Mouse (Mus musculus) embryonic fibroblast, embryonic 13.5 days (primary cell): ENCODE results near the gene Snupn. TPM values are rescaled to one million over a fixed set of nuclear protein-coding genes. Genes with fewer than 3 reads are reported as not detected.

Experiments
- H3K27ac ChIP-seq: 2 replicates; pipeline ENCODE4 v1.5.1; 2012; ENCODE audit warnings: low read length, control low read depth, inconsistent platforms; ENCODE audit not compliant: insufficient read depth
- H3K4me1 ChIP-seq: 2 replicates; pipeline ENCODE4 v1.6.1; 2011; ENCODE audit warnings: low read length; ENCODE audit not compliant: control insufficient read depth, insufficient read depth
- H3K4me3 ChIP-seq: 2 replicates; pipeline ENCODE4 v1.5.1; 2011; ENCODE audit warnings: mild to moderate bottlenecking, control low read depth, low read length; ENCODE audit not compliant: insufficient read depth
- CTCF ChIP-seq: IDR thresholded peaks from 2 replicates; pipeline ENCODE4 v1.5.1; 2011; ENCODE audit warnings: mild to moderate bottlenecking, control low read depth, low read length, moderate library complexity, borderline replicate concordance; ENCODE audit not compliant: insufficient read depth
- POLR2A ChIP-seq: IDR thresholded peaks from 2 replicates; pipeline ENCODE4 v1.6.1; 2011; ENCODE audit warnings: low read depth, mild to moderate bottlenecking, control low read depth, low read length, moderate library complexity
- polyA plus RNA-seq: library from polyadenylated mRNA; stranded (reverse); fragments of >200 nt; gene quantifications from 2 replicates; pipeline ENCODE4 v1.2.4, GENCODE M21; 2011; ENCODE audit warnings: low read depth; ENCODE audit not compliant: missing spikeins, insufficient read length

Snupn gene
- polyA plus RNA-seq, 1 experiment: 14.5 TPM

DNA sequence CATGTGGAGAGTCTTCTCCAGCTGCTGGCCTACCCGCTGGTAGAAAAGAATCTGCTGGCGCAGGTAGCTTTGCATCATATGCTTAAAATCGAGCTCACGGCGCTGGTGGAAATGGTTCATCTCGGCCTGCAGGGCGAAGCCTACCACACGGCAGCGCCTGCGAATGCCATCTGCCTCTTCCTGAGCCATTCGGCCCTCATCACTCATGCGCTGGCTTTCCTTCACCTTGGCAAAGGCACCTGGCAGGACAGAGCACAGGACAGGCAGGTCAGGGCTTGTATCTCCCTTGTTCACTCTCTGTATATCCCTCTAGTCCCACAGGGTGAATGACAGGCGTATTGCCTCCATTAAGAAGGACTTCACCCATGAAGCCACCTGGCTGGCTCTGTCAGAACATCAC, 32.2 kb upstream of the Snupn start:
- Histone ChIP-seq H3K27ac (no peak overlapping the region), H3K4me3 (no peak overlapping the region), H3K4me1 (peaks cover 14% of the 10 kb centered on the region; the same call in 1 of the 2 replicates)
- TF ChIP-seq CTCF (no peak), POLR2A (no peak)

DNA sequence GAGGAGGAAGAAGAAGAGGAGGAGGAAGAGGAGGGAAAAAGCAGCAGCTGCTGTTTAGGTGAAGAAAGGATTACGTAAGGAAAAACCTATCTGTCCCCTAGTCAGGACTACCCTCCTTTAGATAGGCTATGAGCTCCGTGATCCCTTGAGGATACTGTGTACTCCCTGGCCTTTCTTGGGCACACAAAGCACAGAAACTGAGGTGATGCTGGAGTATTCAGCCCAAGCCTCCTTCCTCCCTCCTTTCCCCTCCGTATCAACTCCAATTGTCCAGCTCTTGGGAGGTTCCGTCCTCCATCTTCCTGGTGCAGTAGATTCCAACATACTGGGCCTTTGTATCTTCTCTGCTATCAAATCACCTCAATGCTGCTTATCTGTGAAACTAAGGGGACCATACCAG, 27.9 kb upstream of the Snupn start:
- H3K27ac ChIP-seq: no peak overlapping the region
- peaks cover 8% of the 10 kb centered on the region for H3K4me1 ChIP-seq
- no peak for TF ChIP-seq CTCF
- TF ChIP-seq POLR2A: no peak
- H3K4me3 ChIP-seq: no peak overlapping the region

DNA sequence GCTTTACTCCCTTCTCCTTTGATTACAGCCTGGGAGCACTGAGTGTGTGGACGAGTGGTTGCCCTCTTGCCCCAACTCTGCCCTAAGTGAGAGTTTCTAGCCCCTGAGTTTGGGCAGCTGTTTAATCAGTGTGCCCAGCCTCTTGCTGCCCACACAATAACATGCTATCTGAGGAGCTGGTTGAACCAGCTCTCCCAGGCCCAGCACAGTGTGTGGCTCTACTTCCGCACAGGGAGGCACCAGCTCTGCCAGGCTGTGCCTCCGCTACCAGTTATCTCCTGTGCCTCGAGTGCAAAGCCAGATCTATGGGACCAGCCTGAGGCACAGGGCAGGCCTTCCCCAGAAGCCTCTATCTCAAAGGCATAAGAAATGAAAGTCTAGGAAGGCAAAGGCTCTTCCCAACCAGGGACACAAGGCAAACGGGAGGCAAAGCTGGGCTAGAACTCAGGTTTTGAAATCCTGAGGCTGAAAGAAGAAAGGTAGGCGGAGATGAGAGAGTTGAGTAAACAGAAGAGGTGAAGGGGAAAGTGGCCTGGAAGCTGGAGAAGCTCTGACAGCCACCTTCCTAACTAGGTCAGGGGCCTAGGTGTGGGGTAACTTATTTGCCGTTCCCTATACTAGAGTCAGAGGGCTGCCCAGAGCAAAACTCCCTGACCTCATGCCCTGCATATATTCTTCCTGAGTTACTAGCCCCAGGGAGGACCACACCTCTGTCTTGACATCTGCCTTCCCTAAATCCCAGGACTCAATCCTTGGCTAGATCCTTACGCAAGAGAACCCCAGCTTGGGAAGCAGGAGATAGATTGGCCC, 26.6 kb upstream of the Snupn start:
- Histone ChIP-seq H3K4me1 (peaks cover 8% of the 10 kb centered on the region), H3K4me3 (peak overlapping the region; percentile 82), H3K27ac (peak overlapping the region; percentile 48)
- TF ChIP-seq CTCF (no peak), POLR2A (no peak; the same call in 1 of the 2 replicates)

DNA sequence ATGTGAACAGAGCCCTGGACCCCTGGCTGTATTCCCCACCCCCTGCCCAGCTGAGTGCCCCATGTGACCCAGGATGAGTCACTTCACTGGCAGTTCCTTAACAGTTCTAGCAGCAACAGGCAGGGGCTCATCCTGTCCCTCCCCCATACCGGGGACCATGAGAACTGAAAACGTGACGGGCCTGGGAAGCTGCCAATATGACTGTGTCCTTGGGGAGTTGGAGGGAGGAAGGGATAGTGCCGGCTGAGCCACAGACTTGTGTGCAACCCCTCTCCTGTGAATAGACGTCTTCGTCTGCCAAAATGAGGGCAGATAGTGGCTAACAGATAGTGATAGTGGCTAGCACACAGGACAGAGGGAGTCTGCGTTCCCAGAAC, 26.0 kb upstream of the Snupn start:
- Histone ChIP-seq H3K4me1 (peaks cover 8% of the 10 kb centered on the region), H3K4me3 (peak overlapping the region; percentile 82), H3K27ac (peak overlapping the region; percentile 56)
- TF ChIP-seq POLR2A: peak; percentile 29; the same call in 1 of the 2 replicates
- TF ChIP-seq CTCF: no peak

DNA sequence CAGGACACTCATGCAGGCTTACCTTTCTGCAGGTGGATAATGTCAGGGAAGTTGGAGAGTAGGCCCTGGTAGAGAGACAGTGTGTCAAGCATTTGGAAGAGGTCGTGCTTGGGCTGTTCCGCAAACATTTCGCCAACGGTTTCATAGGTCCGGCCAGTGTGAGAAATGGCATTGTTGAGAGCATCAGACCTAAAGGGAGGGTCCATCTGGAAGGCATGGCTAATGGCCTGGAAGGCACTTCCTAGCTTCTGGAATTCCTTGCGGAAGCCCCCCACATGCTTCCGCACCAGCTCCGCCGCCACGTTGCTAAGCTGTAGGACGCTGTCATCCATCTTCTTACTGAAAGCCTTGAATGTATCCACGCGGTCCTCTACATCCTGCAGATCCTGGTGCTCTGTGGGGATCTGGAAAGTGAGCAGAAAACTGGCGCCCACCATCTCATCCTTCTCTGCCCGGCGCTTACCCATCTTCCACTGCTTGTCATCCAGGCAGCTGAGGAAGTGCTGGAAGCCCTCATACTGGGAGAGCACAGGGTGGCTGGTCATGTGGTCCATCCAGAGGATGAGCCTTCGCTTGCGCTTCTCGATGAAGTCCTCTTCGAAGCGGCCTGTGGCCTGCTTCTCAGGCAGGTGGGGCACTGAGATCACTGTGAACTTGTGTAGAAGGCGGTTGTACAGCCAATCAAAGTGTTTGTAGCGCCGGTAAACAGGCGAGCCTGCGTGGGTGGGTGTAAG, 25.2 kb upstream of the Snupn start:
- H3K4me3 ChIP-seq: peak overlapping the region; percentile 82
- peak overlapping the region; percentile 56 for H3K27ac ChIP-seq
- TF ChIP-seq CTCF (no peak), POLR2A (no peak)
- peaks cover 8% of the 10 kb centered on the region for H3K4me1 ChIP-seq

DNA sequence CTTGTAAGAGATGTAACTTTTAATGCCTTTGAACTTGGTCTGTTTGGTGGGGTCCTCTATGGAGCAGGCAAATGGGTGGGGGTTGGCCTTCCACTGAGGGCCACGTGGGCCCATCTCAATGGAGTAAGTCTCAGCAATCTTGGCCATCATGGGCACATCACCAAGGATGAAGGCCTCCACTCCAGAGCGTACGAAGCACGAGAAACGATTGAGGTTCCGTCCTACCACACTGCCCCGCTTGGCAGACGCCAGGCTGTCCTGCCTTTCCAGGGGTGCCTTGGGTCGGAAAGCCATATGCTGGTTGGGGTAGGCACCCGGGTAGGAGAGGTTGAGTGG, 24.7 kb upstream of the Snupn start:
- TF ChIP-seq CTCF (no peak), POLR2A (no peak)
- peak overlapping the region; percentile 82 for H3K4me3 ChIP-seq
- peaks cover 8% of the 10 kb centered on the region for H3K4me1 ChIP-seq
- H3K27ac ChIP-seq: no peak overlapping the region

DNA sequence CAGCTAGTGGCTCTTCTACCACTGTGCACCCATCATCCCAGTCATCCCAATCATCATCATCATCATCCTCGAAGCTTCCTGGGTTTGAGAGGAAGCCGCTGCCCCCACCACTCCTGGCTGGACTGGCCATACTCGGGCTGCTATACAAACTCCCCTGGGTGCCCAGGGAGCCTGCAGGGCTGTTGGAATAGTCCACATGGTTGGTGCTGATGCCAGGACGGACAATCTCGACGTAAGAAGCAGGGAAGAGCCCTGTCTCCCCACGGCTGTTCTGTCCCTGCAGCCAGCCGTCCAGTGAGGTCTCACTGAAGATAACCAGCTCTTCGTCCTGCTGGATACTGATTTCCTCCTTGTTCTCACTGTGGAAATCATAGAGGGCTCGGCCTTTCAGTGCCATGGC, 24.3 kb upstream of the Snupn start:
- Histone ChIP-seq H3K4me3 (peak overlapping the region; percentile 82), H3K4me1 (peaks cover 8% of the 10 kb centered on the region), H3K27ac (peak overlapping the region; percentile 95)
- TF ChIP-seq CTCF (no peak), POLR2A (no peak)

DNA sequence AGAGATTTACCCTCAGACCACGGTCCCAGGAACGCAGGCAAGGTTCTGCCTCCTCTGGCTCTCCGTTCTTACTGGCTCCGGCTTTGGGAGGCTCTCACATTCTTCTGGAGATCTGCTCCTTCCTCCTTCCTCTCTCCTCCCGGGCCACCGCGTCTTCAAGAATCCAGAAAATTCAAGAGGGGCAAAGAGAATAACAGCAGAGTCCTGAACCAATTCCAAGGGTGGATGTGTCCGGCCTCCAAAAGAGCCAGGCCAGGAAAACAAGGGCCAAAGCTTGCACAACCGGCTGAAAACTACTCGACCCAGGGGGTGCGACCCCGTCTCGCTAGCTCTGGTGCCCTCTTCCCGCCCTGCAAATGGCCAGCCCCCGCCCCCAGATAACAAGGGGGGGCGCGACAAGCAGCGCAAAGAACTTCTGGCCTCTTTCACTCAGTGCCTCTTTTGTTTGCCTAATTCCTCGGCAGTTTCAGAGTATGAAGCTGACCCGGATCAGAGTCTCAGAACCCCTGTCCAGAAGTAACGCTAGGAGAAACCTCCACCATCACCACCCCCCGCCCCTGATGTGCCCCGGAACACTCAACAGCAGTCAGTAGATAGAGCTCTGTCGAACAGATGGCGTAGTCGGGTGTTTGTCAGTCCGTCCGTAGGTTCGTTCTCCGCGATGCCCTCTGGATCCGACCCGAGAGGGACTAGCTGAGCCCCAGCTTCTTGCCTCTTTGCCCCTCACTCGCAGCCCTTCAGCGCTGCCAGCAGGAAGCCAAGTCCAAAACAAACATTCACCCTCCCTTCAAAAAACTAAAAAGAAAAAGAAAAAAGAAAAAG, 23.3 kb upstream of the Snupn start:
- Histone ChIP-seq H3K27ac (peak overlapping the region; percentile 95), H3K4me1 (peaks cover 8% of the 10 kb centered on the region), H3K4me3 (peak overlapping the region; percentile 82)
- TF ChIP-seq POLR2A (peak; percentile 41), CTCF (no peak)

DNA sequence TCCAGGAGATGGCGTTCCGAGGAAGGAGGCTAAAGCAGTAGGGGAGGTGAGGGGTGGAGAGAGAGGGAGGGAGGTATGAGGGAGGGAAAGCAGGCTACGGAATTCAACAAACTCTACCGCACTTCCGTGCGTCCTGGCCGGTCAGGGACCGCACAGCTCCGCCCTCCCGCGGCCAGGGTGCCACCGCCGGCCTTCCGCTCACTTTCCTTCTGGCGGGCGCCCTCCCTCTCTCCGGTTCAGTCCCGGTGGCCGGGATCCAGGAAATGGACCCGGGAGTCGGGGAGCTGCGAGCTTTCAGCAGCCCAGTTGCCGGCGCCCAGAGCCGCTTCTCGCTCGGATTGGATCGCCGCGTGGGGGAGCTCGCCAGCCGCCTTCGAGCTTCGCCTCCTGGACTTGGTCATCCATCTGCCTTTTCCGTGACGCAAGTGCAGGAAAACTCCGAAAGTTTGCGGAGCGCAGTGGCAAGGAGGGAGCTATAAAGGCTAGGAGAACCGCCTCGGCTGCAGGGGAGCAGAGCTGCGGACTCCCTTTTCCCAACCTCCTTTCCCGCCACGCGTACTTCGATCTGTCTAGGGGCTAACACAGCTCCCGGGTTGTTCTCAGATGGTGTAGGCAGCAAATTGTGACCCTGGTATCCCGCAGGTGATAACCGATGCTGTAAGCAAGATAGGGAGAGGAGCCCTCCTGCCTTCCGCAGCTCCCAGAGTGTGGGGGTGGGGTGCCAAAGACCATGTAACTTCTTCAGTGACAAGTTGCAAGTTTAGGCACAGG, 22.5 kb upstream of the Snupn start, which contains the start of gene Snx33:
TSS of gene Snx33 (minus strand) at position 331 of the 771 bp plus-strand sequence.
- Histone ChIP-seq H3K4me3 (peak within 1 kb of the TSS; percentile 82), H3K27ac (peak within 1 kb of the TSS; percentile 95), H3K4me1 (peaks cover 5% of the 10 kb centered on the region; the same call in 1 of the 2 replicates)
- TF ChIP-seq CTCF (peak; percentile 28; the same call in 1 of the 2 replicates), POLR2A (peak; percentile 73)
